Mouse (Mus musculus): Measurements from ENCODE around the gene C1qbp.
A peak's percentile ranks its signal among the peaks of the same experiment; 100 is the strongest.

The C1qbp gene

DNA sequence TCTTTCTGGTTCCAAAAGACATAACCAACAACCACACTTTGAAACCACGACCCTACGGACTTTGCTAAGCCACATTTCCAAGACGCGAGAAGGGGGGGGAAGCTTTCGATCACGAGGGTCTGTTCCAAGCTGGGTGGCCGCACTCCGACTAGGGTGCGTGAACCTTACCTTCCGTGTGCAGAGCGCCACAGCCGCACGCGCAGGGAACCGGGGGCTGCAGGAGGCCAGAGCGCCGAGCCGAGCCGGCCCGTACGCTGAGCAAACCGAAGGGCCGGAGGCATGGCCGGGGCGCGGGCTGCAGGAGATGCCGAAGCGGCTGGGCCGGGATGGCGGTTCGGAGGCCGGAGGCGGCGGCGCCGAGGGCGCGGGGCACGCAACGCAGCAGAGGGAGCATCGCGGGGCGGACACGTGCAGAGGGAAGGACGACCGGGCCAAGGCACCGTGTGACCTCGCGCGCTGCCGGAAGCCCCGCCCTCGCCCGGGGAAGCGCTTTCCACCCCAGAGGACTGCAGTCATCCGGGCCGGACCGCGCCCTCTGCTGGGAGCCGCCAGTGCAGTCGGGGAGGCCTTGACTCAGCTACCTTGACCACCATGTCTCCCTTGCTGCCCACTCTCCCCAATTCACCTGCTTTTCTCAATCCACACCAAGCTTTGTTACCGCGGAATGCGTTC, at the start of gene C1qbp:
C1qbp (minus strand) TSS at position 470 of the 672 bp plus-strand sequence.
- DNase-seq (ENCODE audit: low spot score in 2 of 2), result peak; percentile 91

DNA sequence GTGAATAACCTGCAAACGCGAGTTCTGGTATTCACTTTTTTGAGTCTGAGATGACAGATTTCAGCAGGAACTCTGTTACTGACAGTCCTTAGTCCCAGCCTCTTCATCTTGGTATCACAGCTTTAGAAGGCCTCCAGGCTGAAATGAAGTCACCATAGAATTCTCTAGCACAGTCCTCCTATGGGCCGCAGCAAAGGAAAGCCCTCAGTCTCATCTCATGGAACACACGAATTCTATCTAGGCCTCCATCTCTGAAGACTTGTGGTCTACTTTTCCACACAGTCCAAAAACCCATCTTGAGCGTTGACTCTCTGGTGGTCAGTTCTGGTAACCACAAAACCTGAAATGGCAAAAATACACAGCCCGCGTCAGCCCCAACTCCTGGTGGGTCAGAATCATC, 49.2 kb upstream of the C1qbp start:
- no peak for DNase-seq (ENCODE audit: low spot score in 2 of 2)

DNA sequence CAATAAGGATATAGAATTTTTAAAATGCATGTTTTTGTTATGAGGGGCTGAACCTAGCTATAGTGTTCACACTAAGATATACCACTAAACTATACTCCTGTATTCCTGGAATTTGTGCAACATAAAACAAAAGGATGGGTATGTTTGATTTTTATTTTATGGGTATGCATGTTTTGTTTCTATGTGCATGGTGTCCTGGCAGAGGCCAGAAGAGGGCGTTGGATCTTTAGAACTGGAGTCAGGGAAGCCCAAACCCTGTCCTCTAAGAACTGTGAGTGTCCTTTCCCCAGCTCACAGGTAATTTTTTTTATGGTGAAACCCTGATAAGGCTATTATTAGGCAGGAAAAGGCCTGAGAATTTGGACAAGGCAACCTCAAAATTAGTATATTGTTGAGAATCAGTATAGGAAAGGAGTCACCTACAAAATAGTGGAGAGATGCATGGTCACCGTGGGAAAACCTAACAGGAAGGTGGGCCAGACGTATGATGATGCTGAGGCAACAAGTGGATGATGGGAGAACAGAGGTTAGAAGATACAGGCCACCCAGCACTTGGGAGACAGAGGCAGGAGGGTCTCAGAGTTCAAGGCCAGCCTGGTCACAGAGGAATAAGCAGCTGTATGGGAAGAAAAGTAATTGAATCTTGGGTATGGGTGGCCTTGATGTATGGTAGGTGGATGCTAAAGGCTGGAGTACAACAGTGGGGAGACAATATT, 46.7 kb upstream of the C1qbp start:
- no peak for DNase-seq (ENCODE audit: low spot score in 2 of 2)

DNA sequence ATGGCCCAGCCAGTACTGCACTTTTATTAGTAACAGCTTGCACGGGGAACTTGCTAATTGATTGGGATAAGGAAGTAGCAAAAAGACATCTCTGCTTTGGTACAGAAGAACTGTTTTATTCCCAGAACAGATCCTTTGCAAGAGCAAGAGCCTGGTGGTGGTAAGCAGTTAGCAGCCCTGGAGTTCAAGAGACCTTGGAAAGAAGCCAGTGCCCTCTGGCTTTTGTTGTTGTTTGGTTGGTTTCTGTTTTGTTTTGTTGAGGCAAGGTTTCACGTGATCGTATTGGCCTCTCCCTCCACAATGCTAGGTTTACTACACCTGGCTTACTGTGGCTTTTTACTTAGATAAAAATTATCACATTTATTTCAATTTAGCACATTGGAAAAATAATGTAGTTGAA, 45.5 kb upstream of the C1qbp start:
- DNase-seq (ENCODE audit: low spot score in 2 of 2), result no peak

DNA sequence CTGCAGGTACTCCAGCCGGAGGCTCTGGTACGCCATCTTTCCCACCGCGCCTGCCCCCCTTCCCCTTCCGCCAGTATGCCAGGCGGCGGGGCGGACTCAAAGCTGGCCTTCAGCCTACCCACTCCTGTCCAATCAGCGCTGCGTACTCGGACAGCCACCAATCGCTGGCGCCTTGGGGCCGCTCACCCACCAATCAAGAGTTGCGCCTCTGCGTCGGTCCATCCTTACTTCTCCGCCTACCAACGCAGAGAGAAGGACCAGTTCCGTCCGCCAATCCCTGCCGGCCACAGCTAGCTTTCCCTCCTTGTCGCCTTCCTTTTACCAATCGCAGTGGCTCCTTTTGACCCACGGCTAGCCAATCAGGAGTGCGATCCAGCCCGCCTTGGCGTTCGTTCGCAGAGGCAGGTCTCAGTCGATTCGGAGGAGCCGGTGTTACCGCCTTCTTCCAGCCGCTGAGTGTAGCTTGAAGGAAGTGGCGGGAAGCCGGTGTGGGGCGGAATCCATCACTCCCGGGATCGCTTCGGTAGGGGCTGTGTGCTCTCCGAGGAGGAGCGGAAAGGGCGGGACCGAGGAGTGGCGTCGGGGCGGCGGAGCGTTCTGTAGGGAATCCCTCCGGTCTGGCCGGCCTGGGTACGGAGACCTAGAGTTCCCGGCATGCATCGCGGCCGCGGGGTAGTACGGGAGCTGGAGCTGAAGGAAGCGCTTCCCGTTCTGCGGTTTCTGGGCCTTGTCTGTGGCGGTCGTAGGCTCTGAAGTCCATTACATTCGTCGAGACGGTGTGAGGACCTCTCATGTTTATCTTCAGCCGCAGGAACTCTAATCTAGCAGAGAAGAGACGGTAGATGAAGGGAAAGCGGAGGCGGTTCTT, 36.6 kb upstream of the C1qbp start, which contains the start of the genes Mis12 and Derl2:
Mis12 (plus strand) TSS at position 411 of the 868 bp plus-strand sequence.
Derl2 (minus strand) TSS at position 641 of the 868 bp plus-strand sequence.
- DNase-seq (ENCODE audit: low spot score in 2 of 2), result peak; percentile 99

DNA sequence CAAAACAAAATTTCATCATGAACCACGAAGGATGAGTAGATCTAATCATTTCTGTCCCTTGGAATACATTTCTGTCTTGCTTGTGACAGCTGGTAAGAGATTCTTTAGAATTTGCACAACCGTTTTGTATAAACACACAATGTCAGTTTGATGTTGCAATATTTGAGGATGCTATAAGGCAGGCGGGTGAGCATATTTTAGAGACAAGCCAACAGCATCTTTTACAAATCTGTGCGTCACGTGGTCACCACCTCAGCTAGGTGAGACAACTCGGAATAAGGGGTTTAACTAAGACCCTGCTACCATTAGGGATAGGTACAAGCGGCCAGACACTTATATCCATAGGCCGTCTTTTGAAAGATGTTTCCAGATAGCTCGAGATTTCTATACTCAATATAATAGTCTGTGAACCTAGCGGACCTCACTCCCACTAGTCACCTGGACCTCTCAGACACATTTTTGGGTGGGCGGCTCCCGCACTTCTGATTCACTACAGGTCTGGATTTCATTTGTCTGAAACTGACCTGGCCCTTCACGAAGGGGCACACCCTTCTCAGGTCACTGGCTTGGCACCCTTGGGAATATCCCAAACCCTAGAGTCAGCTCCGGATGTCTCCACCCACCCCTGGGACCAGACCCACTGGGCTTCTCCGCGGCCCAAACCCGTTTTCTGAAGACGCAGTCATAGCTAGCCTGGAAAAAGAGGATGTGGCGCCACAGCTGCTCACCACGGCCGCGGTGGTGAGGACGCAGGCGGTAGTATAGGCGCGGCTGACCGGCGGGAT, 35.8 kb upstream of the C1qbp start:
- DNase-seq (ENCODE audit: low spot score in 2 of 2), result no peak

DNA sequence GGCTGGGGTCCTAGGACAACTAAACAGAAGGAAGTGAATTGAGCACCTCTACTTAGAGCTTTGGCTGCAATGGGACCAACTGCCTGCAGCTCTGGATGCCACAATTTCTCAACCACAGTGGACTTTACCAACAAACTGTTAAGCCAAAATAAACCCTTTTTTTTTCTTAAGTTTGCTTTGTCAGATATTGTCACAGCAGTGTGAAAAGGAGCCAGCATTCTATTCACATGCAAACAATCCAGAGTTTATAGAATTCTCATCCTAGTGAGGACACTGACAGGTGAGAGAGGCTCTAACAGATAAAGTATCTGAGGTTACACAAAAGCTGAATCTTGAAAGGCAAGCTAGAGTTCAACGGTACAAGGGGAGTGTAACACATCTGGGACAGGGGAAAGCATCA, 34.2 kb upstream of the C1qbp start:
- no peak for DNase-seq (ENCODE audit: low spot score in 2 of 2)

DNA sequence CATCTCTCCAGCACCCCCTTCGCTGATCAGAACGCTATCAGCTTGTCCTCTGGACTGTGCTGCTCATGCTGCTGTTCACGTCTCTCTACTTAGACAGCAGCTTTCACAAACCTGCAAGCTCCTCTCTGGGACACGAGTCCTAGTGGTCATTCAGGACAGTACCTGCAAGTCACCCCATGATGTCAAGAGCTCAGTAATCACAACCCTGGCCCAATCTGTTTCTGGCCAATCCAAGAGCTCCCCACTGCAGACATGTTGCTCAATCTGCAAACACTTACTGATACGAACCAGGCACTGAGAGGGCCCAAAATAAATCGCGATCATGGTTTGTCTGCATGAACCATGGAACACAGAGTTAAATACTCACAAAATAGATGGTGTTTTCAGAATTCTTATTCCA, 29.9 kb upstream of the C1qbp start:
- no peak for DNase-seq (ENCODE audit: low spot score in 2 of 2)

DNA sequence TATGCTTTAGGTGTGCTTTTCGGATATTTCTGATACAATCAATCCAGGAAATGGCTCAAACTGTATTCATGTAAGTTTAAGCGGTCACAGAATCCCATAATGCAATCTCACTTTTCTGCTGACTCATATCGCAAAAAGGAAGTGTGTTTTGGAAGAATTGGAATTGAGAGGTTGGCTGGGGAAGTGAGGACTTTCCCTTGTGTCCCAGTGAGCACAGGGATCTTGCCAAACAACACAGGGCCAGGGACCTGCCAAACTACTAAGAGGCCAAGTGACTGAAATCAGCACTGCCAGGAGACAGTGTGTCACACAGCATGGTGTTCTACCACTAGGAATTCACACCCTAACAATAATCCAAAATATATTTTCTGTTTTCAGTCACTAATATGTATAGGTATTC, 25.5 kb upstream of the C1qbp start:
- DNase-seq (ENCODE audit: low spot score in 2 of 2), result no peak

DNA sequence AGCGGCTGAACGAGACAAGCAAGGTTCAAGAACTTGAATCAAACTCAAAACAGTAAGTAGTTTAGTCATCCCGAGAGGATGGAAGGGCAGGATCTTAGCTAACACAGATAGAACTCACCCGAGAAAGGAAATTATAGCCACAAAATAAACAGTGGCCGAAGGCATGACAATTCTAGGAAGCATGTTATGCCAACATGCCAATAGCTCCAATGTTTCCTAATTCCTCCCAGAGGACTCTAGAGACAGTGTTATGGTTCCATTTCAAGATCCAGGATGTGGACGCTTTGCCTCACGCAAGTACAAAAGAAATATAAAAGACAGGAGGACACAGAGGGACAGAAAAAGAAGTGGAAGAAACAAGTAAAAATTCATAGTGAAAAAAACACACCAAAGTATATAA, 25.0 kb upstream of the C1qbp start:
- DNase-seq (ENCODE audit: low spot score in 2 of 2), result no peak

DNA sequence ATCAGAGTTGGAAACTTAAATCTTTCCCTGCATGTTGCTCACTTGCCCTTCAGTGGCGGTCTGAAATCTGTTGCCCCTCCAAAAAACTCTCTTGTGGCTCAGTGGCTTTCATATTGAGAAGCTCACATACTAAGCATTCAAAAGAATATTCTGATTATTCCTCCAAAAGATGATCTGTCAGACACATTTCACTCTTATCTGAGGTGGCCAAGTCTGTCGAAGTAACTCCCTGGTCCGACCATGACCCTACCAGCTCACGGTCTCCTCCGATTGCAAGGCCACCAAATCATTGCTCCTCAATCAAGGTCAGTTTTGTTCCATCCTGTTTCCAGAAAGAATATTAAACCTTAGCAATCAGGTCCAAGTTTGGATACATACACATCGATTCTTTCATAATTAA, 24.2 kb upstream of the C1qbp start:
- no peak for DNase-seq (ENCODE audit: low spot score in 2 of 2)

DNA sequence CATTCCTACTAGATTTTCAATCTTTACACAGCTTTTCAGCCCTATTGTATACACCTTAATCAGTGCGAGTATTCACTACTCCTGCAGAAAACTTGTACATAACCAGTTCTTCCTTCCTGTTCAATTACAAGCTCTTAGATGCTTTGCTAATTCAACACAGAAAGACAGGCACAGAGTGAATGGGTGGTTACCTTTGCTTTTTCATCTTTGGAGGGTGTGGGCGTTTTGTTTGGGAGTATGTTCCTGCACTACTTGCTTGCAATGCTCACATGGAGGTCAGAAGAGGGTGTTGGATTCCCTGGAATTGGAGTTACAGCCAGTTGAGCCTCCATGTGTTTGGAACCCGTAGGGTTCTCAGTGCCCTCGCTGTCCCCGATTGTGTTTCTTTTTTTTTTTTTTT, 22.2 kb upstream of the C1qbp start:
- no peak for DNase-seq (ENCODE audit: low spot score in 2 of 2)

DNA sequence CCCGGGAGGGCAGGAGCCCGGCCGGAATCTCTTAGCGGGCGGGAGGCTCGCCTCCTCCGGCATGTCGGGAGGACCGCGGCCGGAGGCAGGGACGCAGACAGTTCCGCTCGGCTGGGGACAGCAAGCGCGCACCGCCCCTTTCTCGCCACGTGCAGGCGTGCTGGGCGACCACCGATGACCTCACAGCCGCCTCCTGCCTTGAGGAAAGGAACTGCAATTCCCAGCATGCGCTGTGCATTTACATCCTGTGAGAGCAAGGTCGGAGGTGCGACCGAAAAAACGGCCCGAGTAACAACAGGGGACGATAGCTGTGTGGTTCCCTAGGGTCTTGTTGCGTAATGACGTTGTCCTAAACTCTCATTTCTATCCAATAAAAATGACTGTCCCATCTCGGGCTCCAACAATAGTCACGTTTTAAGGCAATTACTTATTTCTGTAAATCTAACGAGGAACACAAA, 21.5 kb upstream of the C1qbp start, which contains the start of gene Dhx33:
Dhx33 (minus strand) TSS at position 122 of the 458 bp plus-strand sequence.
- DNase-seq (ENCODE audit: low spot score in 2 of 2), result peak; percentile 96

DNA sequence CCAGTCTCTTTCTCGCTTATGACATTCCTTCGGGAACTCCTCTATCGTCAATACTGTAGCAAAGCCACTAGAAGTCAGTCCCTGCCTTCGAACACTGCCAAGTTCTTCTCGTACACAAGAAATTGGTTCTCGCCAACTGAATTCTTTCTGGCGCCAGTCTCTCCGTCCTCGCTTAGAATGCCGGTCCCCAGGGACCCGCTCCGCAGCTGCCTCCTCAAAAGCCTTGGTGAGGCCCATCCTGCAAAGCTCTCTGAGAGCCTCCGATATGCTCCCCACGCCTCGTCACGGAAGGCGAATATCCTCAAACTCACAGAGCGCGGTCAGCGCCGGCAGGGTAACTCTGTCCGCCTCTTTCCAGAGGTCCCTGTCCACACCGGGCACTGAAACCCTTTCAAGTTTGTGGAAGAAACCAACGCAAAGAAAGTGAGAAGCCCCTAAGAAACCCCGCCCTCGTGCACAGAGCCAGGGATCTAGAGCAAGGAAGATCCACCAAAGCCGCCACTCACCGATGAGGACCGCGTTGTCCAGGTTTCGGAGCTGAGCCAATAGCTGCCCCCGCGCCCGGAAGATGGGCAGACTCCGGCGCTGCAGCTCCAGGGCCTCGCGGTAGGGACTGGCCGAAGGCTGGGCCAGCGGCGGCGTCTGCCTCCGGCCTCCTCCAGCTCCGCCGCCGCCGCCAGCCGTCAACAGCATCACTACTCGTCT, 20.9 kb upstream of the C1qbp start:
- DNase-seq (ENCODE audit: low spot score in 2 of 2), result peak in 1 of 2 experiments; percentile 4

DNA sequence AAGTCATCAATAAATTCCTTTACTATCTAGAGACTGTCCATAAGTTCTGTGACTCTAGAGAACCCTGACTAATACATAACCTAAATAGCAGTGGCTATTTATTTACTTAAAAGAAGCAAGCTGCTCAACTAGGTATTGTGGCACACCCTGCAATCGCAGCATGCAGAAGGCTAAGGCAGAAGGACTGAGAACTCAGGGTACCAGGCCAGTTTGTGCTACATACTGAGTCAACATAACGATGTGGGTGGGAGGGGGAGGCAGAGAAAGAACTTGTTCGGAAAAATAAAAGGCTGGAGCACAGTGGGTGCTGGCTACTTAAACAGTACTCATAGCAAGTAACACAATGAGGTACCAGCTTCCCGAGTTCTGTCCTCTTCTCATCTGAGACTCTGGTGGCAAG, 18.3 kb upstream of the C1qbp start:
- DNase-seq (ENCODE audit: low spot score in 2 of 2), result no peak

DNA sequence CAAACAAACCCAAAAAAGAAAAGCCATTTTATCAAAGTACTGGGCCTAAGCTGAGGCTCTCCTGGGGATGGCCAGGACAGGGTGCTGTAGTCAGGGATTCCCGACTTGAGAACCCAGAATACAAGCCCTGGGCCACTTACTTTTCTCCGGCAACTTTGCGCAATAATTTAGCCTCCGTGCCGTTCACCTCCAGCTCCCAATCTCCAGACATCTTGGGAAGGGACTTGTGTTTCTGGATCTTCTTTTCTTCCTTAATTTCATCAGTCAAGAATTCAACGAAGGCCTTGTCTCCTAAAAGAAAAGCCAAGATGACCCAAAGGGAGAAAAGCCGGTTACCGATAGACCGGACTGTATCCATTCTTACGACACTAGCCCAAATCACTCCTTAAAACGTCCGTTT, 796 bp downstream of the C1qbp start:
- no peak for DNase-seq (ENCODE audit: low spot score in 2 of 2)

DNA sequence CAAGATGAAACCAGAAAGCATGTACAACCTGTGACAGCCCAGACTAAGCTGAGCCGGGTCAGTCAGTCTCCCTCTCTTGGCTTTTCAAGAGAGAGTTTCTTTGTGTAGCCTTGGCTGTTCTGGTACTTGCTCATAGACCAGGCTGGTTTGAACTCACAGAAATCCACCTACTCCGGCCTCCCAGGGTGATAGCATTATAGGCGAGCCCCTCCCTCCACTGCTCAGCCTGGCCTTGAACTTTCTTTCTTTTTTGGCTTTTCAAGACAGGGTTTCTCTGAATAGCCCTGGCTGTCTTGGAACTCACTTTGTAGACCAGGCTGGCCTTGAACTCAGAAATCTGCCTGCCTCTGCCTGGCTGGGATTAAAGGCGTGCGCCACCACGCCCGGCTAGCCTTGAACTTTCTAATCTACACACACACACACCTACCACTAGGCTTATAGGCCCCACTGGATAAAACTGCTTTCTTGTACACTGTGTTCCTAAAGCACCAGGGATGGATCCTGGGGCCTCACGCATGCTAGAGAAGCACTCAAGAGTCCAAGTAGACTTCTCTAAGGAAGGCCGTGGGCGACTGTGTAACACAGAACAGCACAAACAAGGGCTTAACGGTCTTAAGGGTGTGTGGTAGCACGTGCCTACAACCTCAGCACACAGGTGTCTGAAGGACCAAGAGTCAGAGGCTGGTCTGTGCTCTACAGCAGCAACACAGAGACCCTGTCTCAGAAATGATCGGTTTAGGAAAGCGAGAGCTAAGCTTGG, 1.9 kb downstream of the C1qbp start:
- no peak for DNase-seq (ENCODE audit: low spot score in 2 of 2)

DNA sequence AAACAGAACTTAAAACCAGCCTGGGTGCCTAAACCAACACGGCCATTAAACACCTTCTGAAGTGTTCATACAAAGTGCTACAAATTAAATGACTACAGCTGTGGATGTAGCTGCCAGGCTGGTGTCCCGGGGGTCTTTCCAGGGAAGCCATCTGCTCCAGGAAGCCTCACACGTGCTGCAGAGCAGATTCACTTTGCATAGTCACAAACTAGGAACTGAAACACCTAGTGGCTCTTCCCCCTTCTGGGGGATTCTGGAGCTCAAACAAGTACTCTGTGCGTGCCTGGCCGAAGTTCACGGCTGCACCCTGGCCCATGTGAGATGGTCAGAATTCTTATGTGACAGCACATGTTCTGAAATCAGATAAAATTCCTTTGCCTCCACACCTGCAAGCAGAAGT, 2.6 kb downstream of the C1qbp start:
- DNase-seq (ENCODE audit: low spot score in 2 of 2), result no peak

DNA sequence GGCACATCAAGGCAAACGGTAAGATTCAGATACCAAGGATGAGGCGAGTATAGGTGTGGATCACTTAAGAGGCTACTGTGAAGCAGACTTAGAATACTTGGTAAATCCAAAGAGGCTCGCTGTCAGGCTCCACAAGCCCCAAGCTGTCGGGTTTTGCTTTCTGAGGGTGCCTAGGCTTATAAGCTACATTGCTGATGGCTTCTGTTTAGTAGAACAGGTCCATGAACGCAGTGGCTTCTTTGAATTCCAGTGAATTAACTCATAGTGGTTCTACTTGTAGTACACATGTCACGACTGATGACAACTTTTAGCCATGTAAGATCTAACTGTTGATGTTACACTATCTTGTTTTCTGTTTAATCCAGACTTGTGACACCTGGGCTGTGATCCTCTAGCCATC, 5.5 kb downstream of the C1qbp start:
- no peak for DNase-seq (ENCODE audit: low spot score in 2 of 2)

DNA sequence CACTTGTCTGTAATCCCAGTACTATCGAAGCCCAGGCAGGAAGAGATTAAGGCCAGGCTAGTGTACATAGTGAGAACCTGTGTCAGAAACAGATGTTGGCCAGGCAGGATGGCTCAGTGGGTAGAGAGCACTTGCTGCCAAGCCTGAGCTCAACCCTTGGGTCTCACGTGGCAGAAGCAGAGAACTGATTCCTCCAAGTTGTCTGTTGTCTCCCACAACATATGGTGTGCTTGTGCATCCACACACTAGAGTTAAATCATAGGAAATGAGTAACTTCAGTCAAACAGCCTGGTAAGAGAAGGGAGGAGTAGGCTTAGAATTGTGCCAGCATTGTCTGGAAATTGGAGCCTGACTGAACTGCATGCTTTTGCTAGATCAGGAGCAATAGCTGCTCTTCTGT, 7.6 kb downstream of the C1qbp start:
- no peak for DNase-seq (ENCODE audit: low spot score in 2 of 2)

All from spleen, postnatal 36 days (tissue).